Mouse (Mus musculus) monocyte, adult 5-6 weeks (primary cell): ENCODE measurements around the gene Aif1. TPM values are rescaled to one million over a fixed set of nuclear protein-coding genes. Genes with fewer than 3 reads are reported as not detected.
A peak's percentile ranks its signal among the peaks of the same experiment; 100 is the strongest.

Experiments used
- ATAC-seq: fragments of 153-309, 156-312 bp; replicated peaks from 2 replicates; pipeline ENCODE4 v1.8.0; 2017; ENCODE audit warnings: mild to moderate bottlenecking; ENCODE audit not compliant: low TSS enrichment, insufficient number of reproducible peaks, severe bottlenecking, poor library complexity, low FRiP score
- total RNA-seq: library from RNA; stranded (forward); fragments of 200-1000, 200-491, 200-594 nt; gene quantifications from 3 replicates; pipeline ENCODE4 v1.2.3, GENCODE M21; 2017

The Aif1 gene
- total RNA-seq, 1 experiment from 2014 or later = 64.8 TPM

DNA sequence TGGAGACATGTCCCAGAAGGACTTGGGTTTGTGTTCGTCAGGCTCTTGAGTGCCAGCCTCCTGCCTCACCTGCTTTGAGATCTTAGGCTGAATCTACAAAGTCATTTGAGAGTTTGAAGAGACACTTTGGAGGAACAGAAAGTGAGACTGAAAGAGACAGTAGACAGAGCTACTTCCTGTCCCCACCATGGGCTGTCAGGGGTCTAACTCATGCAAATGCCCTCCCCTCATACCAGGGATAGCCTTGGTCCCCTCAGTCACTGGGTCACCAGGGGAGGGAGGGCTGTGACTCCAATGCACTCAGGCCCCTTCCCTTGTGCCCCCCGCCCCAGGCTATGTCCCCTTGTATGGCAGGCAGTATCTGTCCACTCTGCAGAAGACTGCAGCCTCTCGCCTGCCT lies 2.5 kb downstream of the Aif1 start:
- ATAC-seq = 0 out of 2 replicates have a peak, but pooled peaks have one; percentile 13

- peak; percentile 74 for ATAC-seq
These were observed 3.2 kb downstream of the Aif1 start for GRCm38 (mm10) chr17:35172445-35173234.

DNA sequence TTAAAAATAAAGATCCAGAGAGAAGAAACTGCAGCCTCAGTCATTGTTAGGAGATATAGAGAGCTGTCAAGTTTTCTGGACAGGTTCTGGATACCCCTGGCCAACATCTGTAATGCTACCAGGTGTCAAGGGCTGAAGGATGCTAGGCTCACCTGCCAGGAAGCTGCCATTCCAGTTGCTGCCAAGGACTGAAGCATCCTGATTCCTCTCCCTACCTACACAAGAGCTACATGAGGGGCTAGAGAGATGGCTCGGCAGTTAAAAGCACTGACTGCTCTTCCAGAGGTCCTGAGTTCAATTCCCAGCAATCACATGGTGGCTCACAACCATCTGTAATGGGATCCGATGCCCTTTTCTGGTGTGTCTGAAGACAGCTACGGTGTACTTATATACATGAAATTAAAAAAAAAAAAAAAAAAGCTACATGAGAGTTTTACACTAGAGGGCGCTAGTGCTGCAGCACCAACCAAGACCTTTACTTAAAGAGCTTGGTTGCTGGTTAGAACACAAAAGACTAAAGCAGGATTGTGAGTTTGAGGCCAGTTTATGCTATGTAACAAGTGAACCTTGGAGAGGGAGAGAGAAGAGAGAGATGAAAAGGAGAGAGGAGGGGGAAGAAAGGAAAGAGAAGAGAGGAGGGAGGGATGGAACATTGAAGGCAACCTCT lies 7.2 kb downstream of the Aif1 start:
- ATAC-seq = no peak

DNA sequence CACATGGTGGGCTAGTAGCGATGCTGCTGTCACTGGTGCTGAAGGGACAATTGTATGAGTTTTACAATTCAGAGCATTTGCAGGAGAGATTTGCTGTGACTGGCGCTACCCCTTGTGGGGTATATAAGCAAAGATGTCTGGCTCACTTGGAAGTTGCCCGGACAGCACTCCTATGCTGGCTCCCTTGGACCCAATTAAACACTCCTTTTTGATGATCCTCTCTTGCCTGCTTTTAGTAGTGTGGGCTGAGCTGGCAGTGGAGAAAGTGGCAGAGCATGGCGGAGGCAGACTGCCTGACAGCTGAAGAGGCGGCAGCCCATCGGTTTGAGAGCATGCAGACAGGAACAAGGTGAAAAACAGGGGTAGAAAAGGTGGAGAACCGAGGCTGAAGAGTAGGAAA lies 8.1 kb downstream of the Aif1 start:
- ATAC-seq = no peak

DNA sequence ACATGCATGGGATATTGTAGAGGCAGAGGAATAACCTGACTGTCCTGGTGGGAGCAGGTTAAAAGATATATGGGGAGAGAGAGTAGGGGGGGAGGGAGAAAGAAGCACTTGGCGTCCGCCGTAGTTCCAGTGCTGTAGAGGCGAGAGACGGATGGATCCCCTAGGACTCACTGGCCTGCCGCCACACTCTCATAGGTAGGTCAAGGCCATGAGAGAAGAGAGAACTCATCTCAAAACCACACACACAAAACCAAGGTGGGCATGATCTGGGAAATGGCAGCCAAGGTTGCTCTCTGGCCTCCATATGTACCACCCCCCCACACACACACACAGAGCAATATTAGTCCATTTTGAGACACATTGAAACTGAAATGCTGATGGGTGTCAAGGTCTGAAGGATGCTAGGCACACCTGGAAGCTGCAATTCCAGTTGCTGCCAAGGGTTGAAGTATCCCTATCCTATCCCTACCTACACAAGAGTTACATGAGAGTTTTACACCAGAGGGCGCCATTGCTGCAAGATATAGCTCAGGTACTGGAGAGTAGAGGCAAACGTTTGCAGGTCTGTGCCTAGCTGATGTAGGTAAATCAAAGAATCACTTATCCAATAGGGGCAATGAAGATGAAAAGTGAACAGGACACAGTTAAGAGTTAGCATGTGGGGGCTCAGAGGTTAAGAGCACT lies 9.4 kb downstream of the Aif1 start:
- 0 out of 2 replicates have a peak, but pooled peaks have one; percentile 11 for ATAC-seq

DNA sequence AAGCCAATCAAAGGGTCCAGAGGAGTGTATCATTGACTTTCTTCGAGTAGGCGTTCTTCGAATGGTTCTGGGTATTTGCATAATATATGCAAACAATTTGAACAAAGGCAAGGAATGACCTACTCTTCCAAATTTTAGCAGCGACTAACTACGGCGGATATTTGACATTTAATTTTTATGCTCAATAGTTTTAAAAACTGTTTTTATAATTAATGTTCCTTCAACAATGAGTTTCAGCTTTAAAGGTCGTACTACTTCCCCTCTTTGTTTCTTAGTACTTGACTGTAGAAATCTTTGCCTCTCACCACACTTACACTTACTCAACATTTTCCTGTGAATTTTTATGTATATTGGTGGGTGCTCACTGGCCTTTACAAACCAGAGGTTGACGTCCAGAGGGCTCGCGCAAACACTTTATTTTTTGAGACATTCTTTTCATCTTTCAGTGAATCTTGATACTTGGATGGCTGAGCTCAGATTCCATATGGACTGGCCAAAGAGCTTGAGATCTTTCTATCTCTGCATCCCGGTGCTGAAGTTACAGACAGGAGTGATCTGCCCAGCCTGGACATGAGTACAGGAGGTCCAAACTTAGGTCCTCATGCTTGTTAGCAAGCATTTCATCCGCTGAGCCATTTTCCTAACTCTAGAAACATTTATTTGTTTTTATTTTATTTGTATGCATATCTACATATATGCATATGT lies 10.3 kb downstream of the Aif1 start:
- no peak for ATAC-seq

DNA sequence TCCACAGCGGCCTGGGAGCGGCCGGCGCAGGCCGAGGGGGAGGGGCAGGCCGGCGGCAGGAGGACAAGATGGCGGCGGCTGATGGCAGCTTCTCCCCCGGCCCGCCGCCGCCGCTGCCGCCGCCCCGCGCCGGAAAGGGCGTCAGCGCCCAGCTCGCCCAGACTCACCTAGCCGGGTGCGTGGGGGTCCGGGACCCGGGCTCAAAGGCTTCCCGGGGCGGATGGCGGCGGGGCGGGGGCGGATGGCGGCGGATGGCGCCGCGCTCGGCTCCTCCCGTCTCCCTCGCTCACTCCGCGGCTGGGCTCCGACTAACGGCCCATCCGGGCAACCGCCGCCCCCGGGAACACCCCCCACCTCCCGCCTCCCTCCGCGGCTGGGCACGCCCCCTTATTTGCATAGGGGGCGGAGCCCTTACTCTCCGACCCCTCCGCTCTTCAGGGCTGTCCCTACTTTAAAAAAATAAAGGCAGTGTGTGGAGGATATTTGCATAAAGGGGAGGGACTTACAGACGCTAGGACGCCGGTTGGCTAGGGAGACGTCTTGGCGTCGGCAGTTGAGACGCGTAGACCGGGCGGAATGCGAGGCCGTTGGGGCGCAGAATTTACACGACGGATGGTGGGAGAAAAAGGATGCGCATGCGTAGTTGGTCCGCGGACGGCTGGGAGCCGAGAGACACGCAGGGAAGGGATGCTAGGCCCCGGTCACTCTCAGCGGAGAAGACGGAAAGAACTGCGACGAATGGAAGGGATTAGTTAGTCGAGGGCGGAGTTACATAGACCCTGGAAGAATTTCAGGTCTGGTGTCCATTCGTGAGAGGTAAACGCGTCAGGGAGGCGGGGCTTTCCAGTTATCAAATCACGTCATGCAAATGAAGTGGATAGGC lies 11.1 kb downstream of the Aif1 start, which contains the start of gene Prrc2a:
TSS of gene Prrc2a (minus strand) at position 330 of the 883 bp plus-strand sequence.
- peak; percentile 85 for ATAC-seq

GRCm38 (mm10) chr17:35164218-35164567 lies 11.7 kb downstream of the Aif1 start:
- ATAC-seq = no peak

DNA sequence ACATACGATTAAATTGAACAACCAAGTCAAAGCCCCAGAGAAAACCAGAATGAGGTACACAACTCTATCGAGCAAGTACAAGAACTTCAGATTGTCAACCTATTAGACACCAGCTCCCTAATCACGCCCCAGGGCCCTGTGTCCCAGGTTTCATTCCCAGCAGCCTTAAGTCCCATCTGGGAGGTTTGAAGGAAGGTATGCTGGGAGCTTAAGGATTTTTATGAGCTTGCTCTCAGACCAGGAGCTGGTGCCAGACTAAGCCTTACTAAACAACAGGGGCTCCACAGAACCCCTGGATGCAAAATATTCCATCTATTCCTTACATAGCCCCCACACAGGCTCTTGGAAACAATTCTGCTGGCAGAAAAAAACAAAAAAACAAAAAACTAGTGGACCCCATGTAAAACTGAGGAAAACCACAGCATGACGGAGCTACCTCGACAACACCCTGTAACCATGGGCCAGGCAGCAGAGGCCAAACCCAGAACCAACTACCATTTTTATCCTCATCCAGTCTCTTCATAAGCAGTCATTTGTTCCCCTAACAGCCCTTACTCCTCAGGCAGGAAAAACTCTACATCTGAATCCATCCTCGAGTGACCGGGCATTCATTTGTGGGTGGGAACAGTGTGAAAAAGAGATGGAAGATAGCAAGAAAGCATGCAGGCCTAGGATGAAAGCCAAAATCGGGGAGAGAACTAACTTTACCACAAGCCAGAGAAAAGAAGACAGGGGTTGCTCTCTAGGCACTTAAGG lies 12.4 kb downstream of the Aif1 start:
- no peak for ATAC-seq

DNA sequence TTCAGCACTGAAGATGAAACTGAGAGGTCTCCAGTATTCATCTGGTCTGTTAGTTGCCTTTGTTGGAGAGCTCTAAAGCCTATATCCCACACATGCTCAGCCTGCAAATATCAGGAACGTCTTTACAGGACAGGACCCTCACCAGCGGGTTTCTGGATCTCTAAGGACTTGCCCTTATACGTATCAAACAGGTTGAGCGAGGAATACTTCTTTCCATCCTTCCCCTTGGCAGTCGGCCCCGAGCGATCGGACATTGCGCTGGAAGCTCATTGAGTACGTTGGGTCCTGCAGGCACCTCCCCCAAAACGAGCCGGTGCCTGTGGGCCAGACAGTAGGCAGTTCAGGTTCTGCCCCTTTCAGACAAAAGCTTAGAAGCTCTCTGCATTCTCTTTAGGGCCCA lies 13.1 kb downstream of the Aif1 start:
- no peak for ATAC-seq

DNA sequence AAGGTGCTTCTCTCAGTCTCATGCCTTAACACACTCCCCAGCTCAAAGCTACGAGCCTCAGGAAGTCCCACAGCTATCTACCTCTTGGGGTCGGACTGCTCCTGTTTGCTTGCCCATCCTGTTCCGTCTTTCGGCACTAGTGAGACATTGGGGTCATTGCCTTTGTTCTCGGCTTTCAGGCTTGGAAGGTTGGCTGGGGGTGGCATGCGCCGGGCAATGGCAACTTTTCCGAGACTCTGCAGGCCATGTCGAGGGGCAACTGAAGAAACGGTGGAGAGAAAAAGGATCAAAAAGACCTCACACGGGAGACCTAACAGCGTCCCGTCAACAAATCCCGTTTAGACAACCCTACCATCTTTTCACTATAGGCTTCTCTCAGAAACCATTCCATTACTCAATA lies 13.7 kb downstream of the Aif1 start:
- ATAC-seq = no peak

DNA sequence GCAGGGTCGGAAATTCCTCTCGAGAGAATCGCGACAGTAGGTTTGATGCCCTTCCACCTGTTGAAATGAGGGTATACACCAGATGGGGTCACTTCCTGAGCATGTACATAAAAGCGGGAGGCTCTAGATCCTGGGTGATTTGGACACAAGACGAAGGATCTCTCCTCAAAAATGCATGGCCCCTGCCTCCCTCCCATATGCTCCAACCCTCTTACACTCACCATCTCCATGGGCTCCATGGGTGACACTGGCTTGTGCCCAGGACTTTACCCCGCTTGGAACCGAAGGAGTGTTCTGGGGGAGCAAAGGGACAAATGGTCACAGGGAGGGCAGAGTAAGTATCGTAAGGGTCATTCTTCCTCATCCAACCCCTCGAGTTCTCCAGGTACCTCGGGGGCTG lies 14.4 kb downstream of the Aif1 start:
- ATAC-seq = no peak

DNA sequence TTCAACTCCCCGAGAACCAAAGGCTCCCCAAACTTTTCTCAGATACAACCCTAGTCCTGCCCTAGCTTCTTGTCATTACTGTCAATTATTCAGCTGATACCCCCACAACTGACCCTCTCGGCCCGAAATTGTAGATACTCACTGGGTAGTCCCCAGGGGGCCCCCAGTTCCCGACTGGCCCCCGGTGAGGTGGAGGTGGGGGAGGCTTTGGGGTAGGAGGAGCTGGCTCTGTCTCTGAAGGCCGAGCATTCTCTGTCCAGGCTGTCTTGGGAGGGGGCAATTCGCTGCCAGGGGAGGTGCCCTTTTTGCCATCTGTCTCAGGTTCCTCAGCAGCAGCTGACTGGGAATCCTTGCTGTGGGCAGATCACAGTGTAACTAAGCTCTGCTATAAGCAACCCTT lies 16.2 kb downstream of the Aif1 start:
- ATAC-seq = no peak

- no peak for ATAC-seq
These were observed 16.8 kb downstream of the Aif1 start for GRCm38 (mm10) chr17:35158850-35159593.

GRCm38 (mm10) chr17:35157661-35158175 lies 18.1 kb downstream of the Aif1 start:
- no peak for ATAC-seq

- ATAC-seq = no peak
These were observed 18.6 kb downstream of the Aif1 start for GRCm38 (mm10) chr17:35157254-35157653.
